Comparison of ENCODE assay signal across 9 mouse cellular contexts in genomic region chrX:10574523-10574922, GRCm38 (mm10).
DNase-seq lines count a peak whose midpoint lies in the region.
"Had no signal": no experiment of that assay in that cellular context is flagged by ENCODE, and none has a peak within 500 bp of the region (broad histone marks: within the 10 kb centered on the region; RNA-seq: fewer than 3 reads in every experiment).

No protein-coding gene starts in this region.

- intact Hi-C loops in gastrocnemius, postnatal 14 days (cut with DNase I; ENCODE audit: low total_unique reads): no loop called here

- peak; percentile 37 for DNase-seq in layer of hippocampus, adult 11-12 months (ENCODE audit: low spot score)
- DNase-seq in layer of hippocampus, adult 9-10 months (ENCODE audit: low spot score): no peak
- DNase-seq in brain, embryonic 18.5 days (ENCODE audit: low read depth, low spot score): peak; percentile 20
- DNase-seq in gastrocnemius, postnatal 14 days: peak; percentile 26
- DNase-seq in kidney, postnatal 25 days: peak; percentile 79 to 83
- DNase-seq in retina, postnatal 1 day: peak; percentile 53
- DNase-seq in spleen, postnatal 10 days (ENCODE audit: low spot score in 2 of 2): no peak
- DNase-seq in thymus, postnatal 10 days (ENCODE audit: low spot score in 2 of 2): no peak
- DNase-seq: liver, embryonic 13.5 days had no signal

Comparison
In these comparisons a context has a peak if more than half of its experiments do, and no peak if none do; other contexts are left out.
1. DNase-seq: peak in layer of hippocampus, adult 11-12 months (single experiment), brain, embryonic 18.5 days (single experiment), gastrocnemius, postnatal 14 days (single experiment), kidney, postnatal 25 days (2 of 2) and retina, postnatal 1 day (single experiment); none in layer of hippocampus, adult 9-10 months (single experiment), spleen, postnatal 10 days (0 of 2) and thymus, postnatal 10 days (0 of 2).